ENCODE assay signal across 9 mouse cellular contexts in the genomic region with DNA sequence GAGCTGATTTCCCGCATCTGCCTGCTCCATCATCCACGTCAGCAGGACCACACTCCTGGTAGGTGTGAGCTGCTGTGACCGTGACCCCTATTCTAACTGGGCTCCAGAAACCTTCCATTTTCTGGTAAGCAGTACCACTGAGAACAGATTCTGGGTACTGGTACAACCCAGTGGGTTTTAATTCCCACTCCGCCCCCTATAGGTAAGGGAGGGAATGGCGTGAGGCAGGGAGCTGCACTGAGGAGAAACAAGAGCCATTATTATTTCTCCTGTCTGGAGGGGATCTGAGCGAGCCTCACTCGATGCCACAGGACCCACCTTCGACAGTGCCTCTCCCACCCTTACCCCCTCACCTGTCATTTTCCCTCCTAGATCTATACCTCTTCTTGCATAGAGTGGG.
DNase-seq lines count a peak whose midpoint lies in the region; ATAC-seq and TF ChIP-seq lines count a peak whose summit lies in the region.
"Had no signal": no experiment of that assay in that cellular context is flagged by ENCODE, and none has a peak within 500 bp of the region (broad histone marks: within the 10 kb centered on the region; RNA-seq: fewer than 3 reads in every experiment).

No protein-coding gene starts in this region.

- H3K4me2 ChIP-seq in neural tube, embryonic 15.5 days: no peak overlapping the region

- in situ Hi-C loops in ES-E14 (cut with MboI; ENCODE audit: low sequenced_read_pairs in 2 of 2, unreplicated experiment in 2 of 2): no loop called here

- intact Hi-C loops in gastrocnemius, adult 2 months (cut with DNase I): loop anchor here (10.0 kb wide), 2 partner anchors 169 to 621 kb away; partner anchors contain the start of gene Tbx3
- intact Hi-C loops in gastrocnemius, postnatal 14 days (cut with DNase I; ENCODE audit: low total_unique reads): no loop called here
- intact Hi-C loops in left cerebral cortex, adult 2 months (cut with DNase I): no loop called here
- intact Hi-C loops in left cerebral cortex, postnatal 4 days (cut with DNase I): no loop called here

- peaks cover 11% of the 10 kb centered on the region; the same call in 1 of the 2 replicates for H3K27me3 ChIP-seq in neural tube, embryonic 15.5 days (replicated peaks)

- H3K9me3 ChIP-seq in ES-E14 (ENCODE audit: control insufficient read depth, insufficient read depth, low read depth, low read length): no peaks in the 10 kb centered on the region
- H3K9me3 ChIP-seq in neural tube, embryonic 15.5 days (replicated peaks): no peaks in the 10 kb centered on the region

- peak; percentile 37; the same call in 1 of the 2 replicates for TF ChIP-seq CTCF in gastrocnemius, adult 2 months (IDR thresholded peaks at IDR 0.05)
- peak; percentile 38 for TF ChIP-seq CTCF in left cerebral cortex, adult 2 months (IDR thresholded peaks at IDR 0.05)

- 88% methylated on average over 8 of the region's 8 CpGs for WGBS in neural tube, embryonic 15.5 days

- no peak for DNase-seq in gastrocnemius, adult 2 months
- no peak for DNase-seq in gastrocnemius, postnatal 14 days
- no peak for DNase-seq in left cerebral cortex, adult 2 months (ENCODE audit: extremely low spot score in 1 of 2, low spot score in 2 of 2)
- DNase-seq in left cerebral cortex, postnatal 4 days: no peak
- peak; percentile 47 for DNase-seq in ES-E14 (ENCODE audit: low read depth, low spot score)
- DNase-seq in lung, postnatal 10 days: peak; percentile 45
- no peak for DNase-seq in left cerebral cortex, adult 9 months (ENCODE audit: low spot score in 2 of 2)

- no peak overlapping the region for H3K27ac ChIP-seq in gastrocnemius, adult 2 months
- no peak overlapping the region for H3K27ac ChIP-seq in left cerebral cortex, adult 2 months
- H3K27ac ChIP-seq in ES-E14 (ENCODE audit: insufficient read depth, low read depth, low read length, poor library complexity, severe bottlenecking): no peak overlapping the region
- no peak overlapping the region for H3K27ac ChIP-seq in neural tube, embryonic 15.5 days (replicated peaks)

- H3K36me3 ChIP-seq in ES-E14 (ENCODE audit: control insufficient read depth, insufficient read depth, low read length, poor library complexity, severe bottlenecking): no peaks in the 10 kb centered on the region
- no peaks in the 10 kb centered on the region for H3K36me3 ChIP-seq in neural tube, embryonic 15.5 days

- ATAC-seq in neural tube, embryonic 15.5 days (ENCODE audit: low FRiP score): no peak

- H3K4me3 ChIP-seq in gastrocnemius, adult 2 months: no peak overlapping the region
- no peak overlapping the region for H3K4me3 ChIP-seq in left cerebral cortex, adult 2 months
- H3K4me3 ChIP-seq in ES-E14 (ENCODE audit: insufficient read depth in 1 of 2, low read depth in 1 of 2, low read length in 2 of 2, poor library complexity in 1 of 2, severe bottlenecking in 1 of 2): no peak overlapping the region
- no peak overlapping the region for H3K4me3 ChIP-seq in neural tube, embryonic 15.5 days (replicated peaks)
- H3K4me3 ChIP-seq: erythroblast, embryonic 14.5 days had no signal

- no peak overlapping the region for H3K9ac ChIP-seq in ES-E14 (ENCODE audit: insufficient read depth, low read depth, low read length, poor library complexity, severe bottlenecking)
- no peak overlapping the region for H3K9ac ChIP-seq in neural tube, embryonic 15.5 days (replicated peaks)

- H3K4me1 ChIP-seq in ES-E14 (ENCODE audit: control insufficient read depth in 2 of 2, insufficient read depth in 2 of 2, low read length in 2 of 2, poor library complexity in 1 of 2): peaks cover 0 to 7% of the 10 kb centered on the region in 2 experiments; a peak in 1 of 4 replicates
- H3K4me1 ChIP-seq in neural tube, embryonic 15.5 days: 0 out of 2 replicates have a peak, but pooled peaks cover 6% of the 10 kb centered on the region

TF ChIP-seq in ES-E14, 5 proteins besides CTCF, POLR2A, EP300 and RAD21:
- no peak for TF ChIP-seq ZNF384 (IDR thresholded peaks at IDR 0.05; ENCODE audit: low read depth, low read length)
- no peak for TF ChIP-seq HCFC1 (IDR thresholded peaks at IDR 0.05; ENCODE audit: borderline replicate concordance, insufficient read depth, low read length)
- no peak for TF ChIP-seq CHD2 (IDR thresholded peaks at IDR 0.05; ENCODE audit: low read depth, low read length)
- TF ChIP-seq ZC3H11A (IDR thresholded peaks at IDR 0.05; ENCODE audit: borderline replicate concordance, low read depth, low read length): no peak
- no peak for TF ChIP-seq MAFK (IDR thresholded peaks at IDR 0.05; ENCODE audit: insufficient read depth, low read depth, low read length)

Comparison
In these comparisons a context has a peak if more than half of its experiments do, and no peak if none do; other contexts are left out.
1. DNase-seq: peak in ES-E14 (single experiment) and lung, postnatal 10 days (single experiment); none in gastrocnemius, adult 2 months (single experiment), gastrocnemius, postnatal 14 days (single experiment), left cerebral cortex, adult 2 months (0 of 2), left cerebral cortex, postnatal 4 days (single experiment) and left cerebral cortex, adult 9 months (0 of 2).